Mouse (Mus musculus): Measurements from ENCODE around the gene Hils1.

DNA sequence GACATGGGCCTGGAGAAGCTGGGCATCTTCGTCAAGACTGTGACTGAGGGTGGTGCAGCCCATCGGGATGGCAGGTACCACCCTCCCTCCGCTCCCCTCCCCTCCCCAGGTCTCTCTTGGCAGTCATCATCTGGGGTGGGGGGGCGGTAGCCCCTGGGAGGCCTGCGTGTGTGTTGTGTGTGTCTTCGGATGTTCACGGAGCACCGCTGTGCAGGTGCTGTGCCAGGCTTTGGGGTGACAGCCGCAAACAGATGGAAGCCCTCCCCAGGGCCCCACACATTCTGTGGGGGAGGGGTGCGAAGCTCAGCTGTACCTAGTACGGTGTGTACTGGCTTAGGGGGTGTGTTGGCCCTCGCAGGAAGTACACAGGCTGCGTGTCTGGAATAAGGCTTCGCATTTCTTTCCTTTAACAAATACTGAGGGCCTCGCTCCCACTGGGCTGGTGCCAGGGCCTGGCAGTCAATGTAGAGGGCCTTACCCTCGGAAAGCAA, 30.7 kb downstream of the Hils1 start:
- no peak for TF ChIP-seq POLR2A (IDR thresholded peaks at IDR 0.05; ENCODE audit: insufficient read depth, low read length)
- TF ChIP-seq CTCF (IDR thresholded peaks at IDR 0.05; ENCODE audit: low read depth, low read length) = no peak
- no peak for TF ChIP-seq EP300 (IDR thresholded peaks at IDR 0.05; ENCODE audit: insufficient read depth, low read depth, low read length)
